Mouse (Mus musculus): Measurements from ENCODE around the gene Olfr138.

DNA sequence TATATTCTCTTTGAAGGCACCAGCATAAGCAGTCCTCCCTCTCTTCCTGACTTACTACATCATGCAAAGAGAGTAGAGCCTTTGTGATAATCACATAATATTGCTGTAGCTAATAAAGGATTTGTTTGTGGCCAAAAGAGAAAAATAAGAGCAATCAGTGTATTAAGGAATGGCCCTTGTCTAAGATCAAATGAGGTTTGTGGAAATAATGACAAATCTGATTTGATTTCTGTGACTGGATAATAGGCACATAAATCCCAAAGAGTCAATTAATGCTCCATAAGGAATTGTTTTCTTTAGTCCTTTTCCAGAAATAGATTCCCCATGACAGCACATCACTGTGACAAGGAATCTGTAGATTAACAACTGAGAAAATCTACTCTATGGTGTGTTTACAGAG, 46.6 kb downstream of the Olfr138 start, which contains the start of gene Olfr137:
- TF ChIP-seq CTCF (conservative IDR thresholded peaks at IDR 0.05 in 1 of 2, IDR thresholded peaks at IDR 0.05 in 1 of 2; ENCODE audit: low read depth in 2 of 2, low read length in 2 of 2) (no peak), RCOR1 (conservative IDR thresholded peaks at IDR 0.05; ENCODE audit: low read depth, low read length) (no peak), NELFE (IDR thresholded peaks at IDR 0.05; ENCODE audit: low read depth, low read length) (no peak), ZMIZ1 (IDR thresholded peaks at IDR 0.05; ENCODE audit: low read depth, low read length) (no peak), POLR2A (IDR thresholded peaks at IDR 0.05; ENCODE audit: low read depth, low read length) (no peak), NRF1 (IDR thresholded peaks at IDR 0.05; ENCODE audit: low read depth, low read length) (no peak), ZNF384 (IDR thresholded peaks at IDR 0.05; ENCODE audit: low read depth, low read length) (no peak), KAT2A (IDR thresholded peaks at IDR 0.05; ENCODE audit: insufficient replicate concordance, low read length) (no peak), POLR2AphosphoS2 (IDR thresholded peaks at IDR 0.05; ENCODE audit: low read depth, low read length) (no peak)

Measured in CH12.LX (cell line).